Mouse (Mus musculus): ENCODE measurements around the gene Nipsnap3b. TPM values are rescaled to one million over a fixed set of nuclear protein-coding genes. Genes with fewer than 3 reads are reported as not detected.

The Nipsnap3b gene
- polyA plus RNA-seq, 1 experiment, result 13.4 TPM

DNA sequence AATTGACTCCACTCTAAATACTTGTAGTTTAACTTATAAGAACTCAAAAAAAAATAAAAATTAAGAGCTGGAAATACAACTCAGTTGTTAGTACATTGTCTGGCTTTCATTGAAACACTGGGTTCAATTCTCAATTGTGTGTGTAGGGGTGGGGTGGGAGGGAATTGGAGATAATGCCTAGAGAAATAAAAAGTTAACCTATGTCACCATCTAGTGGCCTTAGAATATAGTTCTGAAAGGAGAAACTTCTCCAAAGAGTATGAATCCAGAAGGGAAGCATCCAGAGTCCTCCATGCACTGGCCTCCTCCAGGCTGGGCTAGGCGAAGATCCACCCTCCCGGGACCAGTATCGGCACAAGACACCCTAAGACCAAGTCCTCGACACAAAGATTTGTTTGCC is 2.5 kb upstream of the Nipsnap3b start:
- no peak overlapping the region for H3K27ac ChIP-seq (ENCODE audit: insufficient read depth, low read length)
- no peak for DNase-seq (ENCODE audit: low read depth in 1 of 2, low spot score in 2 of 2)

GRCm38 (mm10) chr4:53009871-53010270 is 1.8 kb upstream of the Nipsnap3b start:
- Histone ChIP-seq H3K4me1 (ENCODE audit: control insufficient read depth, insufficient read depth, insufficient read length) (peaks cover 6% of the 10 kb centered on the region), H3K4me3 (ENCODE audit: extremely low read depth, insufficient read depth, insufficient read length) (no peak overlapping the region), H3K27ac (ENCODE audit: insufficient read depth, low read length) (no peak overlapping the region), H3K36me3 (ENCODE audit: control insufficient read depth, insufficient read depth, low read length) (peaks cover 1% of the 10 kb centered on the region; the same call in 1 of the 2 replicates), H3K27me3 (ENCODE audit: control insufficient read depth, insufficient read depth, low read length) (no peaks in the 10 kb centered on the region)
- WGBS, result 94% methylated on average over 4 of the region's 4 CpGs
- no peak for TF ChIP-seq CTCF (IDR thresholded peaks at IDR 0.05; ENCODE audit: extremely low read depth, insufficient read depth, insufficient read length, insufficient replicate concordance)
- no peak for TF ChIP-seq POLR2A (IDR thresholded peaks at IDR 0.05; ENCODE audit: low read depth, low read length)
- no peak for DNase-seq (ENCODE audit: low read depth in 1 of 2, low spot score in 2 of 2)

More for the DNA sequence above, 2.5 kb upstream of the Nipsnap3b start:
- TF ChIP-seq POLR2A (IDR thresholded peaks at IDR 0.05; ENCODE audit: low read depth, low read length), result no peak
- no peak for TF ChIP-seq CTCF (IDR thresholded peaks at IDR 0.05; ENCODE audit: extremely low read depth, insufficient read depth, insufficient read length, insufficient replicate concordance)
- WGBS, result 79% methylated on average over 4 of the region's 4 CpGs
- Histone ChIP-seq H3K4me1 (ENCODE audit: control insufficient read depth, insufficient read depth, insufficient read length) (peaks cover 6% of the 10 kb centered on the region), H3K4me3 (ENCODE audit: extremely low read depth, insufficient read depth, insufficient read length) (no peak overlapping the region), H3K27me3 (ENCODE audit: control insufficient read depth, insufficient read depth, low read length) (no peaks in the 10 kb centered on the region), H3K36me3 (ENCODE audit: control insufficient read depth, insufficient read depth, low read length) (no peaks in the 10 kb centered on the region)

GRCm38 (mm10) chr4:53014421-53014820 is 2.7 kb downstream of the Nipsnap3b start:
- Histone ChIP-seq H3K27me3 (ENCODE audit: control insufficient read depth, insufficient read depth, low read length) (no peaks in the 10 kb centered on the region), H3K4me1 (ENCODE audit: control insufficient read depth, insufficient read depth, insufficient read length) (peaks cover 6% of the 10 kb centered on the region), H3K4me3 (ENCODE audit: extremely low read depth, insufficient read depth, insufficient read length) (no peak overlapping the region), H3K36me3 (ENCODE audit: control insufficient read depth, insufficient read depth, low read length) (peaks cover 13% of the 10 kb centered on the region), H3K27ac (ENCODE audit: insufficient read depth, low read length) (no peak overlapping the region)
- 96% methylated on average over 7 of the region's 7 CpGs for WGBS
- no peak for TF ChIP-seq POLR2A (IDR thresholded peaks at IDR 0.05; ENCODE audit: low read depth, low read length)
- TF ChIP-seq CTCF (IDR thresholded peaks at IDR 0.05; ENCODE audit: extremely low read depth, insufficient read depth, insufficient read length, insufficient replicate concordance), result no peak
- no peak for DNase-seq (ENCODE audit: low read depth in 1 of 2, low spot score in 2 of 2)

DNA sequence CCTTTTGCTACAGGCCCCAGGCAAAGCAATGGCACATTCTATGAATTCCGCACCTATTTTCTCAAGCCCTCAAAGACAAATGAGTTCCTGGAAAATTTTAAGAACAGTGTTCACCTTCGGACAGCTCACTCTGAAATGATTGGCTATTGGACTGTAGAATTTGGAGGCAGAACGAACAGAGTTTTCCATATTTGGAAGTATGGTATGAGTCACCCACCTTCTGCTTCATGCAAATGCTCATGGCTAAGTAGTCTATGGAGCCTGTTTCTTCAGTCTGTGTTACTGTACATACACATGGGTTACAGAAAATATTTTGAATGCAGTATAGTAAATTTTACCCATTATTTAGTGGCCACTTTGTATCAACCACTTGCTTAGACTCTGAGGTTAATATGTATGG is 3.3 kb downstream of the Nipsnap3b start:
- Histone ChIP-seq H3K4me3 (ENCODE audit: extremely low read depth, insufficient read depth, insufficient read length) (no peak overlapping the region), H3K27me3 (ENCODE audit: control insufficient read depth, insufficient read depth, low read length) (no peaks in the 10 kb centered on the region), H3K27ac (ENCODE audit: insufficient read depth, low read length) (no peak overlapping the region), H3K36me3 (ENCODE audit: control insufficient read depth, insufficient read depth, low read length) (peaks cover 15% of the 10 kb centered on the region), H3K4me1 (ENCODE audit: control insufficient read depth, insufficient read depth, insufficient read length) (peaks cover 6% of the 10 kb centered on the region)
- no peak for DNase-seq (ENCODE audit: low read depth in 1 of 2, low spot score in 2 of 2)
- no peak for TF ChIP-seq CTCF (IDR thresholded peaks at IDR 0.05; ENCODE audit: extremely low read depth, insufficient read depth, insufficient read length, insufficient replicate concordance)
- no peak for TF ChIP-seq POLR2A (IDR thresholded peaks at IDR 0.05; ENCODE audit: low read depth, low read length)
- WGBS, result 95% methylated on average over 3 of the region's 3 CpGs

- Histone ChIP-seq H3K4me1 (ENCODE audit: control insufficient read depth, insufficient read depth, insufficient read length) (no peaks in the 10 kb centered on the region), H3K36me3 (ENCODE audit: control insufficient read depth, insufficient read depth, low read length) (peaks cover 22% of the 10 kb centered on the region), H3K4me3 (ENCODE audit: extremely low read depth, insufficient read depth, insufficient read length) (no peak overlapping the region), H3K27me3 (ENCODE audit: control insufficient read depth, insufficient read depth, low read length) (no peaks in the 10 kb centered on the region), H3K27ac (ENCODE audit: insufficient read depth, low read length) (no peak overlapping the region)
- 91% methylated on average over 1 of the region's 1 CpGs for WGBS
- TF ChIP-seq CTCF (IDR thresholded peaks at IDR 0.05; ENCODE audit: extremely low read depth, insufficient read depth, insufficient read length, insufficient replicate concordance) (no peak), POLR2A (IDR thresholded peaks at IDR 0.05; ENCODE audit: low read depth, low read length) (no peak)
- no peak for DNase-seq (ENCODE audit: low read depth in 1 of 2, low spot score in 2 of 2)
These were observed 6.7 kb downstream of the Nipsnap3b start for GRCm38 (mm10) chr4:53018392-53018791.

DNA sequence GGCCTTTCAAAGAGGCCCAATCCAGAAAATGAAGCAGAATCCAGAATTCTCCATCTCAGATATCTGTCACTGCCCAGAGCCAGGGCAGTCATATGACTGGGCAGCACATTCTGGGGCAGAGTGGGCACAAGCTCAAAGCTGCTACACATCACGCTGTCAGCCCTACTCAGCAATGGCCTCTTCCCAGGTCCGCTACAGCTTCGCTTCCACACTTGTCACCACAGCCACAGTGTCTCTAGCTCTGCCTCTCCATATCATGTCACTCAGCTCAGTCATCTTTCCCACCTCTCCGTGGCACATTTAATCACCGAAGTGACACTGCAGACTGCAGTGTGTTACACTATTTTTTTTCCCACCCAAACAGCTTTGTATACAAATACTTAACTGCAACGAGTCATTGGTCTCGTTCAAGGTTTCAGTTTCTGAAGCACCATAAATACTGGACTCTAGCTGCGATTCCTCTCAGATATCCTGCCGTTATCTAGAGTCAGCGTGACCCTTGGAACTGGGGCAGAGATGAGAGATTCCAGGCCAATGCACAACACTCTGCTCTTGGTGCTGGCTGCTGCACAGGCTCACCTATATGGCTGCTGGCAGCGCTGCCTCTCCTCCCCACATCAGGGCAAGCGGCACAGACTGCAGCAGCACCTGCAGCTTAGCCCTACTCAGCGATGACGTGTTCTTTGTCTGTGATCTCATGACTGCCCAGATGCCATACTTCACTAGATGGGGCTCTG is 11.7 kb downstream of the Nipsnap3b start:
- no peak for DNase-seq (ENCODE audit: low read depth in 1 of 2, low spot score in 2 of 2)
- TF ChIP-seq POLR2A (IDR thresholded peaks at IDR 0.05; ENCODE audit: low read depth, low read length), result no peak
- TF ChIP-seq CTCF (IDR thresholded peaks at IDR 0.05; ENCODE audit: extremely low read depth, insufficient read depth, insufficient read length, insufficient replicate concordance), result no peak
- H3K4me3 ChIP-seq (ENCODE audit: extremely low read depth, insufficient read depth, insufficient read length), result no peak overlapping the region
- no peaks in the 10 kb centered on the region for H3K4me1 ChIP-seq (ENCODE audit: control insufficient read depth, insufficient read depth, insufficient read length)
- 95% methylated on average over 14 of the region's 14 CpGs for WGBS
- H3K27me3 ChIP-seq (ENCODE audit: control insufficient read depth, insufficient read depth, low read length), result no peaks in the 10 kb centered on the region
- no peak overlapping the region for H3K27ac ChIP-seq (ENCODE audit: insufficient read depth, low read length)
- H3K36me3 ChIP-seq (ENCODE audit: control insufficient read depth, insufficient read depth, low read length), result peaks cover 14% of the 10 kb centered on the region

GRCm38 (mm10) chr4:53024397-53024796 is 12.7 kb downstream of the Nipsnap3b start:
- no peak for DNase-seq (ENCODE audit: low read depth in 1 of 2, low spot score in 2 of 2)
- H3K27me3 ChIP-seq (ENCODE audit: control insufficient read depth, insufficient read depth, low read length), result no peaks in the 10 kb centered on the region
- WGBS, result 88% methylated on average over 4 of the region's 4 CpGs
- H3K4me3 ChIP-seq (ENCODE audit: extremely low read depth, insufficient read depth, insufficient read length), result no peak overlapping the region
- no peaks in the 10 kb centered on the region for H3K4me1 ChIP-seq (ENCODE audit: control insufficient read depth, insufficient read depth, insufficient read length)
- no peak for TF ChIP-seq CTCF (IDR thresholded peaks at IDR 0.05; ENCODE audit: extremely low read depth, insufficient read depth, insufficient read length, insufficient replicate concordance)
- TF ChIP-seq POLR2A (IDR thresholded peaks at IDR 0.05; ENCODE audit: low read depth, low read length), result no peak
- H3K27ac ChIP-seq (ENCODE audit: insufficient read depth, low read length), result no peak overlapping the region
- H3K36me3 ChIP-seq (ENCODE audit: control insufficient read depth, insufficient read depth, low read length), result peaks cover 14% of the 10 kb centered on the region
